Mouse (Mus musculus): ENCODE results near the gene Foxo6. TPM values are rescaled to one million over a fixed set of nuclear protein-coding genes. Genes with fewer than 3 reads are reported as not detected.

Foxo6 gene
- polyA plus RNA-seq, 1 experiment from 2014 or later, result 0.11 TPM

DNA sequence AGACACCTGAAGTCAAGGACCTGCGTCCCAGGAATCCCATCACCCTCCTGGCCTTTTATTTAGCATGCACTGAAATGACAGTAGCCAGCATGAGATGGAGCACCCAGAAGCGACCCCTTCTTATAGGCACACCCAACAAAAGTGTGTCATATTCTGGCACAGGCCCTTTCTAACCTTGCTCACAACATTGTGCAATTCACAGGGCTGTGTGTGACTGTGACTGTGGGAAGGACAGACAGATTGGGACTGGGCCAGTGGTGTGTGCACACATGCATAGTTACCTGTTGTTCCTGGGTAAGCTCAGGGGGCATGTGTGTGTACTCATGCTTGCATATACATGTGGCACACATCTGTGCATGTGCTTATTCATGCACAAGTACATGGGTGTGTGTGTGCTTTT lies 54.6 kb downstream of the Foxo6 start:
- Histone ChIP-seq H3K4me2 (ENCODE audit: low read depth, severe bottlenecking) (no peak overlapping the region), H3K27ac (replicated peaks; ENCODE audit: low read depth, low read length) (no peak overlapping the region), H3K4me3 (ENCODE audit: low read depth, low read length) (no peak overlapping the region), H3K36me3 (ENCODE audit: control insufficient read depth, insufficient read depth, low read length) (no peaks in the 10 kb centered on the region), H3K9me3 (ENCODE audit: control insufficient read depth, low read length) (peaks cover 2% of the 10 kb centered on the region; the same call in 1 of the 2 replicates), H3K9ac (ENCODE audit: low read length) (no peak overlapping the region), H3K27me3 (ENCODE audit: control insufficient read depth, insufficient read depth, low read length) (no peaks in the 10 kb centered on the region), H3K4me1 (ENCODE audit: control insufficient read depth, insufficient read depth, low read length) (peaks cover 7% of the 10 kb centered on the region)
- DNase-seq (ENCODE audit: low spot score) (no peak), ATAC-seq (ENCODE audit: insufficient number of reproducible peaks, low FRiP score, low TSS enrichment, low read depth) (no peak)
- WGBS, result 72% methylated on average over 2 of the region's 2 CpGs

DNA sequence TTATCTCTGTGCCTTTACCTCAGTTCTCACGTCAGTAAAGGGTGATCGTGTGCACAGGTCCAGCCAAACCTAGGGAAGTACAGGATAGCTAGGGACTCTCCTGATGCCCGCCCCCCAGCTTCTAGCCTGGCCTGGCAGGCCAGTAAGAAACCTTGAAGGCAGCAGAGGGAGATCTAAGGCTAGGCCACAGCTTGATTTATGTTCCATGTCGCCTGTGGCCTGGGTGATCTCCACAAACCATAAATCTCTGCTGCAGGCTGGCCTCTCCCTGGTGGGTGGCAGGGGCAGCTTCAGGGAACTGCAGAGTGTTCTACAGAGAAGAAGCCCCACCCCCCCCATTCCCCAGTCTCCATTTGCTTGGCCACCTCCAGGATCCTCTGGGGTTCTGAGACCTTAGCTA lies 55.2 kb downstream of the Foxo6 start:
- peaks cover 2% of the 10 kb centered on the region; the same call in 1 of the 2 replicates for H3K9me3 ChIP-seq (ENCODE audit: control insufficient read depth, low read length)
- H3K27me3 ChIP-seq (ENCODE audit: control insufficient read depth, insufficient read depth, low read length), result no peaks in the 10 kb centered on the region
- H3K4me3 ChIP-seq (ENCODE audit: low read depth, low read length), result no peak overlapping the region
- no peak overlapping the region for H3K9ac ChIP-seq (ENCODE audit: low read length)
- no peaks in the 10 kb centered on the region for H3K36me3 ChIP-seq (ENCODE audit: control insufficient read depth, insufficient read depth, low read length)
- H3K4me2 ChIP-seq (ENCODE audit: low read depth, severe bottlenecking), result no peak overlapping the region
- peaks cover 7% of the 10 kb centered on the region for H3K4me1 ChIP-seq (ENCODE audit: control insufficient read depth, insufficient read depth, low read length)
- DNase-seq (ENCODE audit: low spot score) (peak; percentile 42), ATAC-seq (ENCODE audit: insufficient number of reproducible peaks, low FRiP score, low TSS enrichment, low read depth) (no peak)
- WGBS, result 19% methylated on average over 4 of the region's 4 CpGs
- H3K27ac ChIP-seq (replicated peaks; ENCODE audit: low read depth, low read length), result no peak overlapping the region

DNA sequence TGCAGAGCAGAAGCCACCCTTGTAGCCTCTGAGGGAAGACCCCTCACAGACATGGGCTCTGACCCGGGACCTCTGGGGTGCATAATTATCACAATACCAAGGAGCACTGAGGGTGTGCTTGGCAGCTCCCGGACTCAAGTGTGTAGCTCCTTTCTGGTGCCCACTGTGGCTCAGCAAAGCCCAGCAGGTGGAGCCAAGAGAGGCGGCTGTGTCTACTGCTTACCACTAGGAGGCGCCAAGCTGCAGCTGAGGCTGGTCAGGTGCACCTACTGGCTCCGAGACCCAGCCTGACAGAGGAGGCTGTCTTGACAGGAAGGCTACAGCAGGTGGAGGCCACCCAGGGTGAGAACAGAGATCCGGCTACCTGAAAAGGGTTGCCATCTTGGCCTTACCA lies 56.9 kb downstream of the Foxo6 start:
- Histone ChIP-seq H3K27me3 (ENCODE audit: control insufficient read depth, insufficient read depth, low read length) (no peaks in the 10 kb centered on the region), H3K4me1 (ENCODE audit: control insufficient read depth, insufficient read depth, low read length) (peaks cover 7% of the 10 kb centered on the region), H3K9me3 (ENCODE audit: control insufficient read depth, low read length) (peaks cover 2% of the 10 kb centered on the region; the same call in 1 of the 2 replicates), H3K27ac (replicated peaks; ENCODE audit: low read depth, low read length) (no peak overlapping the region), H3K4me2 (ENCODE audit: low read depth, severe bottlenecking) (no peak overlapping the region), H3K4me3 (ENCODE audit: low read depth, low read length) (no peak overlapping the region), H3K36me3 (ENCODE audit: control insufficient read depth, insufficient read depth, low read length) (no peaks in the 10 kb centered on the region), H3K9ac (ENCODE audit: low read length) (no peak overlapping the region)
- DNase-seq (ENCODE audit: low spot score) (peak; percentile 81), ATAC-seq (ENCODE audit: insufficient number of reproducible peaks, low FRiP score, low TSS enrichment, low read depth) (no peak)
- WGBS, result 25% methylated on average over 6 of the region's 6 CpGs

DNA sequence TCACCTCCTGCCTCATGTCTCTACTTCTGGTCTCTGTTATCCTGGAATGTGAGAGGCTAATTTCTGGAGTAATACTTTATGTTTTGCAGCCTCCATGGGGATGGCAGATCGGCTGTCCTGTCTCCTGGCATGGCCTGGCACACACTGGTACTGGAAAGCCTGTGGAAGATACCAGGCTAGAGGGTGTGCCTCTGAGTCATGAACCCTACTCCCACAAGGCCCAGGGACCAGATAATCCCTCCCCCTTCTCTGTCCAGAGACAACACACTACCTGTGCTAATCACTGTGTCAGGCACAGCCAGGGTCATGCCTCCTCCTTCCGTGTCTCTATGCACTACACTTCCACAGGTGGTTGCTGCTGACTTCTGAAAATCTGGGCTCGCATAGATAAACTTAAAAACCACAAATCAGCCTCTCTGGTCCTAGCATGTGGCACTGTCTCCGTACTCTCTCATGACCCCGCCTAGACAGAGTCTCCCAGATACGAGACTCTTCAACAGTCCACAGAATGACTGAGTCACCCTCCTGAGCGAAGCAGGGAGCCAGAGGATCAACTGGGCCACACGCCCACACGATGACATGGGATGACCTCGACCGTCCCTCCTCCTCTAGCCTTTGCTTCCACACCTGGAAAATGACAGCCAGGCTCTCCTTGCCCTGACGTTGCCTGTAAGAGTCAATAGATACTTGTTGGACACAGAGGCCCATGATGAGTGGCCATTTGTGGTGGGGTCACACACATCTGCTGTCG lies 57.5 kb downstream of the Foxo6 start:
- no peaks in the 10 kb centered on the region for H3K36me3 ChIP-seq (ENCODE audit: control insufficient read depth, insufficient read depth, low read length)
- H3K9ac ChIP-seq (ENCODE audit: low read length), result no peak overlapping the region
- H3K4me1 ChIP-seq (ENCODE audit: control insufficient read depth, insufficient read depth, low read length), result peaks cover 7% of the 10 kb centered on the region
- no peak overlapping the region for H3K27ac ChIP-seq (replicated peaks; ENCODE audit: low read depth, low read length)
- peaks cover 2% of the 10 kb centered on the region; the same call in 1 of the 2 replicates for H3K9me3 ChIP-seq (ENCODE audit: control insufficient read depth, low read length)
- DNase-seq (ENCODE audit: low spot score) (no peak), ATAC-seq (ENCODE audit: insufficient number of reproducible peaks, low FRiP score, low TSS enrichment, low read depth) (no peak)
- no peaks in the 10 kb centered on the region for H3K27me3 ChIP-seq (ENCODE audit: control insufficient read depth, insufficient read depth, low read length)
- no peak overlapping the region for H3K4me2 ChIP-seq (ENCODE audit: low read depth, severe bottlenecking)
- 74% methylated on average over 13 of the region's 13 CpGs for WGBS
- H3K4me3 ChIP-seq (ENCODE audit: low read depth, low read length), result no peak overlapping the region

DNA sequence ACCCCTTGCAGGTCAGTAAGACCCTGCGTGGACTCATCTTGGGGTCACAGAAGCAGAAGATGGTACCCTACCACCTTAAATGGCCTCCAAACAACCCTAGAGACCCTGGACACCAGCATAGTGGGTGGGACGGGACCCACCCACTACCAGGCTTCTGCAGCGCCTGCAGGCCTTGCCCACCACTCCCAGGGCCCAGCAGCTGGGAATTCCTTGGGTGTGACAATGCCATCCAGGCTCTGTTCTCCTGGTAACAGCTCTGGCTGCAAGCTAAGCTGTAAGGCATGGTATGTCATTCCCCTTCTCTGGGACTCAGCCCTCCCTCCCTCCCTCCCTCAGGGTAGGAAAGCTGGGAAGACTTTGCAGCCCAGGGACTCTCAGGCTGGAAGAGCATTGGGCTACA lies 58.5 kb downstream of the Foxo6 start:
- Histone ChIP-seq H3K4me3 (ENCODE audit: low read depth, low read length) (no peak overlapping the region), H3K27me3 (ENCODE audit: control insufficient read depth, insufficient read depth, low read length) (no peaks in the 10 kb centered on the region)
- 89% methylated on average over 3 of the region's 3 CpGs for WGBS

DNA sequence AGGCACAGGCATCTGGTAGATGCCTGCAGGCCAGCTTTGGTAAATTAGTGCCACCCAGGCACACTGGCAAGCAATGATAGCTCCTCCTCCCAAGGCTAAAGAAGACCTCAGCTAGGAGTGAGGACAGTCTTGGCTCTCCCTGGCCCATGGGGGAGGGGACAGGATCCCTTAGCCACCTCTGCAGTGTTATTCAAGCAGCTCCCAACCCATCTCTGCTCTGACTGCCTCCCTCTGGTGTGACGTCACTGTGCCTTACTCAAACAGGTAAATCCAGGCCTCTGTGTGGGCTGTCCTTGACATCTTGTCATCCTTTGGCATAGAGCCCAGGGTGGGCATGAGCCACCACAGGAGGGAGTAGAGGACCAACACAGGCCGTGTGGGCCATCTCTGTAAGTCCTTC lies 59.9 kb downstream of the Foxo6 start:
- Histone ChIP-seq H3K9me3 (ENCODE audit: control insufficient read depth, low read length) (peaks cover 2% of the 10 kb centered on the region; the same call in 1 of the 2 replicates), H3K4me2 (ENCODE audit: low read depth, severe bottlenecking) (no peak overlapping the region), H3K27ac (replicated peaks; ENCODE audit: low read depth, low read length) (no peak overlapping the region), H3K4me1 (ENCODE audit: control insufficient read depth, insufficient read depth, low read length) (peaks cover 7% of the 10 kb centered on the region), H3K4me3 (ENCODE audit: low read depth, low read length) (no peak overlapping the region), H3K36me3 (ENCODE audit: control insufficient read depth, insufficient read depth, low read length) (no peaks in the 10 kb centered on the region), H3K27me3 (ENCODE audit: control insufficient read depth, insufficient read depth, low read length) (no peaks in the 10 kb centered on the region), H3K9ac (ENCODE audit: low read length) (no peak overlapping the region)
- no peak for ATAC-seq (ENCODE audit: insufficient number of reproducible peaks, low FRiP score, low TSS enrichment, low read depth)
- no peak for DNase-seq (ENCODE audit: low spot score)
- 45% methylated on average over 2 of the region's 2 CpGs for WGBS

More for the DNA sequence above, 58.5 kb downstream of the Foxo6 start:
- peaks cover 2% of the 10 kb centered on the region; the same call in 1 of the 2 replicates for H3K9me3 ChIP-seq (ENCODE audit: control insufficient read depth, low read length)
- DNase-seq (ENCODE audit: low spot score) (no peak), ATAC-seq (ENCODE audit: insufficient number of reproducible peaks, low FRiP score, low TSS enrichment, low read depth) (no peak)
- H3K4me2 ChIP-seq (ENCODE audit: low read depth, severe bottlenecking), result no peak overlapping the region
- H3K36me3 ChIP-seq (ENCODE audit: control insufficient read depth, insufficient read depth, low read length), result no peaks in the 10 kb centered on the region
- no peak overlapping the region for H3K27ac ChIP-seq (replicated peaks; ENCODE audit: low read depth, low read length)
- H3K4me1 ChIP-seq (ENCODE audit: control insufficient read depth, insufficient read depth, low read length), result peaks cover 7% of the 10 kb centered on the region
- H3K9ac ChIP-seq (ENCODE audit: low read length), result no peak overlapping the region

DNA sequence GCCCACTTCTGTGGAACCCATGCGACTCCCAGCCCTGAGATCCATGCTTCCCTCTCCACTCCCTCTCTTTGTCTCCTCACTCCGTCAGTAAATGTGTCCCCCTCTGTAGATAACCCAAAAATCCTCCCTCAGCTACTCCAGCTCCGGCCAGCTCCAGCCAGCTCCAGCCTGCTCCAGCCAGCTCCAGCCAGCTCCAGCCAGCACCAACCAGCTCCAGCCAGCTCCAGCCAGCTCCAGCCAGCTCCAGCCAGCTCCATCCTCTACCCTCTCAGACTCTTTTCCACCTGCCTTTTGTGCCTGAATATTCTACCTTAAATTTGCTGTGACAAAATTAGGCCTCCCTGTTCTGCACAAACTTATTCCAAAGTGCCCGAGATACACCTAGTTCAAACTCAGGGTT lies 60.5 kb downstream of the Foxo6 start:
- H3K27ac ChIP-seq (replicated peaks; ENCODE audit: low read depth, low read length), result no peak overlapping the region
- 76% methylated on average over 4 of the region's 4 CpGs for WGBS

DNA sequence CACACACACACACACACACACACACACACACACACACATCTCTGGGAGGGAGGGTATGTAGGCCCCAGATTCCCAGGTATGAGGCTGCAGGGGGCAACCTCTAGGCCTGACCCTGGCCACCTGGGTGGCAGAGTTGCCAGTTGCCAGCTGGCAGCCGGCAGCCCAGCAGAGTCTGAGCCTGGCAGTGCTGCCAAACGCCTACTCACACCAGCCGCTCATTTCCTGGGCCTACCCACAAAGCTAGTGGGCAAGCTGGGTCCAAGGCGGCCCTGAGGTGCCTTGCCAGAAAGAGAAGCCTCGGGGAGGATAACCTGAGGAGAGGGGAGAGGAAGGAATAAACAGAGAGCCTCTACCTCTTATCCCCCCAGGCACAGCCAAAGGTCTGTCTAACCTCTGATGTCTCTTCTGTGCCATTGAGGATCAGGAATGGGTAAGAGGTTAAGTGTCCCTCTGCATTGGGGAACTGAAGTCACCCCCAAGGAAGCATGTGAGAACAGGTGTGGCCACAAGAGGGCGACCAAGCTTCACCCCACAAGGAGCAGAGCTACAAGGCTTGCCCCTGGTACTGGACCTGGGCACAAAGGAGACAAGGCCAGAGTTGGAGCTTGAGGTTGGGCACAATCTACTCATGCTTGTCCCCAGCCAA lies 61.9 kb downstream of the Foxo6 start:
- Histone ChIP-seq H3K4me1 (ENCODE audit: control insufficient read depth, insufficient read depth, low read length) (no peaks in the 10 kb centered on the region), H3K4me3 (ENCODE audit: low read depth, low read length) (no peak overlapping the region), H3K9ac (ENCODE audit: low read length) (no peak overlapping the region), H3K4me2 (ENCODE audit: low read depth, severe bottlenecking) (no peak overlapping the region), H3K27ac (replicated peaks; ENCODE audit: low read depth, low read length) (no peak overlapping the region), H3K36me3 (ENCODE audit: control insufficient read depth, insufficient read depth, low read length) (no peaks in the 10 kb centered on the region), H3K9me3 (ENCODE audit: control insufficient read depth, low read length) (peaks cover 2% of the 10 kb centered on the region; the same call in 1 of the 2 replicates), H3K27me3 (ENCODE audit: control insufficient read depth, insufficient read depth, low read length) (no peaks in the 10 kb centered on the region)
- ATAC-seq (ENCODE audit: insufficient number of reproducible peaks, low FRiP score, low TSS enrichment, low read depth), result no peak
- peak; percentile 84 for DNase-seq (ENCODE audit: low spot score)
- 56% methylated on average over 6 of the region's 6 CpGs for WGBS

More for the DNA sequence above, 60.5 kb downstream of the Foxo6 start:
- Histone ChIP-seq H3K9me3 (ENCODE audit: control insufficient read depth, low read length) (peaks cover 2% of the 10 kb centered on the region; the same call in 1 of the 2 replicates), H3K4me1 (ENCODE audit: control insufficient read depth, insufficient read depth, low read length) (peaks cover 2% of the 10 kb centered on the region; the same call in 1 of the 2 replicates), H3K27me3 (ENCODE audit: control insufficient read depth, insufficient read depth, low read length) (no peaks in the 10 kb centered on the region), H3K36me3 (ENCODE audit: control insufficient read depth, insufficient read depth, low read length) (no peaks in the 10 kb centered on the region), H3K9ac (ENCODE audit: low read length) (no peak overlapping the region), H3K4me3 (ENCODE audit: low read depth, low read length) (no peak overlapping the region), H3K4me2 (ENCODE audit: low read depth, severe bottlenecking) (no peak overlapping the region)
- ATAC-seq (ENCODE audit: insufficient number of reproducible peaks, low FRiP score, low TSS enrichment, low read depth), result no peak
- DNase-seq (ENCODE audit: low spot score), result no peak
